Mouse (Mus musculus) lung, adult 2 months (tissue): ENCODE measurements around the gene Ap1m2.

Source experiments
- CTCF ChIP-seq: fragments of 200-500 bp; IDR thresholded peaks from 2 replicates; pipeline ENCODE4 v1.5.1; 2011; ENCODE audit warnings: mild to moderate bottlenecking, low read length, control low read depth; ENCODE audit not compliant: insufficient read depth
- POLR2A ChIP-seq: fragments of 200-500 bp; IDR thresholded peaks from 2 replicates; pipeline ENCODE4 v1.6.1; 2011; ENCODE audit warnings: low read depth, mild to moderate bottlenecking, control low read depth, low read length, borderline replicate concordance; ENCODE audit errors: extremely low read depth

- no peak for TF ChIP-seq POLR2A
- no peak for TF ChIP-seq CTCF
Observed at GRCm38 (mm10) chr9:21346627-21347365, 34.7 kb upstream of the Ap1m2 start.
